12 mouse cellular contexts compared by ENCODE assay signal in the genomic region with DNA sequence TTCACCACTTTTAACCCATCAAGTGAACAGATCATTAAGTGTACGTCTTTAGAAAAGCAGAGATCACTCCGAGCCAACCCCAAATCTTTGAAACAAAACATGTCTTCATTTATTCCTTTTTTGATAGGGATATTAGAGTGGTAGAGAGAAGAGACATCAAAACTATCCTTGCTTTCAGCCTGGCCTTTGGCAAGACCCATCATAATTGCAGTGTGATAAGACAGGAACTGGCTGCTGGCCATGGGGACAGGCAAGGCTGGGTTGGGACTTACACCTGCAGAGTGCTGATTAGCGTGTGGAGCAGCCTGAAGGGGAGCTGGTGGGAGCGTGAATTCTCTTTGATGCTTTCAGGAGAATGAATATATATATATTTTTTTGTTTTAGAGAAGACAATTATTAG. TPM values are rescaled to one million over a fixed set of nuclear protein-coding genes. Genes with fewer than 3 reads are reported as not detected.
DNase-seq lines count a peak whose midpoint lies in the region; ATAC-seq lines count a peak whose summit lies in the region.
"Had no signal": no experiment of that assay in that cellular context is flagged by ENCODE, and none has a peak within 500 bp of the region (broad histone marks: within the 10 kb centered on the region; RNA-seq: fewer than 3 reads in every experiment).

No protein-coding gene starts in this region.

- no peaks in the 10 kb centered on the region for H3K36me3 ChIP-seq in forebrain, embryonic 10.5 days (replicated peaks)
- no peaks in the 10 kb centered on the region for H3K36me3 ChIP-seq in forebrain, embryonic 11.5 days (ENCODE audit: control insufficient read depth, insufficient read depth, low read length)
- no peaks in the 10 kb centered on the region for H3K36me3 ChIP-seq in midbrain, embryonic 14.5 days (ENCODE audit: control insufficient read depth, insufficient read depth, low read length)
- H3K36me3 ChIP-seq in midbrain, embryonic 15.5 days (replicated peaks): no peaks in the 10 kb centered on the region
- no peaks in the 10 kb centered on the region for H3K36me3 ChIP-seq in liver, embryonic 12.5 days
- H3K36me3 ChIP-seq: embryonic facial prominence, embryonic 12.5 days had no signal

- no peak for DNase-seq in forebrain, embryonic 10.5 days (ENCODE audit: extremely low spot score, low spot score)
- DNase-seq in forebrain, embryonic 11.5 days (ENCODE audit: low spot score): no peak
- peak; percentile 51 for DNase-seq in midbrain, embryonic 14.5 days
- DNase-seq in spleen, postnatal 4 days (ENCODE audit: low spot score in 2 of 2): peak; percentile 87
- DNase-seq in kidney, adult 18-20 months: no peak
- no peak for DNase-seq in thymus, postnatal 14 days
- DNase-seq: kidney, adult 9 months; layer of hippocampus, adult 9-11 months; lung, postnatal 4 days had no signal

- H3K27me3 ChIP-seq in forebrain, embryonic 10.5 days (ENCODE audit: poor library complexity, severe bottlenecking): peaks cover 27% of the 10 kb centered on the region
- H3K27me3 ChIP-seq in forebrain, embryonic 11.5 days (ENCODE audit: control insufficient read depth, insufficient read depth, low read length): no peaks in the 10 kb centered on the region
- no peaks in the 10 kb centered on the region for H3K27me3 ChIP-seq in midbrain, embryonic 14.5 days (ENCODE audit: control insufficient read depth, insufficient read depth, low read length)
- H3K27me3 ChIP-seq in midbrain, embryonic 15.5 days (replicated peaks): no peaks in the 10 kb centered on the region
- H3K27me3 ChIP-seq in liver, embryonic 12.5 days (replicated peaks): peaks cover 19% of the 10 kb centered on the region

- no peaks in the 10 kb centered on the region for H3K9me3 ChIP-seq in forebrain, embryonic 10.5 days
- no peaks in the 10 kb centered on the region for H3K9me3 ChIP-seq in forebrain, embryonic 11.5 days (ENCODE audit: control insufficient read depth, low read length)
- no peaks in the 10 kb centered on the region for H3K9me3 ChIP-seq in midbrain, embryonic 14.5 days (ENCODE audit: control insufficient read depth, low read length)
- H3K9me3 ChIP-seq in midbrain, embryonic 15.5 days: no peaks in the 10 kb centered on the region
- H3K9me3 ChIP-seq in liver, embryonic 12.5 days (replicated peaks): no peaks in the 10 kb centered on the region
- H3K9me3 ChIP-seq: embryonic facial prominence, embryonic 12.5 days had no signal

- H3K4me3 ChIP-seq in forebrain, embryonic 10.5 days: no peak overlapping the region
- no peak overlapping the region for H3K4me3 ChIP-seq in forebrain, embryonic 11.5 days (ENCODE audit: low read depth, low read length)
- no peak overlapping the region for H3K4me3 ChIP-seq in midbrain, embryonic 14.5 days (replicated peaks; ENCODE audit: low read depth, low read length)
- H3K4me3 ChIP-seq in midbrain, embryonic 15.5 days: no peak overlapping the region
- no peak overlapping the region for H3K4me3 ChIP-seq in liver, embryonic 12.5 days
- H3K4me3 ChIP-seq: embryonic facial prominence, embryonic 12.5 days had no signal

- WGBS in forebrain, embryonic 10.5 days: 67% methylated on average over 4 of the region's 4 CpGs
- WGBS in forebrain, embryonic 11.5 days: 51% methylated on average over 4 of the region's 4 CpGs
- 18% methylated on average over 4 of the region's 4 CpGs for WGBS in midbrain, embryonic 14.5 days
- 20% methylated on average over 4 of the region's 4 CpGs for WGBS in midbrain, embryonic 15.5 days
- 42% methylated on average over 4 of the region's 4 CpGs for WGBS in liver, embryonic 12.5 days (ENCODE audit: insufficient replicate concordance)

- no peak overlapping the region for H3K9ac ChIP-seq in forebrain, embryonic 11.5 days (ENCODE audit: low read length)
- no peak overlapping the region for H3K9ac ChIP-seq in midbrain, embryonic 14.5 days (replicated peaks; ENCODE audit: low read length)
- H3K9ac ChIP-seq in midbrain, embryonic 15.5 days: no peak overlapping the region
- H3K9ac ChIP-seq in liver, embryonic 12.5 days: no peak overlapping the region
- H3K9ac ChIP-seq: embryonic facial prominence, embryonic 12.5 days had no signal

- ATAC-seq in forebrain, embryonic 11.5 days (replicated peaks; ENCODE audit: low FRiP score): no peak
- no peak for ATAC-seq in midbrain, embryonic 14.5 days (ENCODE audit: low FRiP score, low TSS enrichment)
- no peak for ATAC-seq in midbrain, embryonic 15.5 days (replicated peaks)
- peak; percentile 93 for ATAC-seq in liver, embryonic 12.5 days

- peak overlapping the region; percentile 12; the same call in 1 of the 2 replicates for H3K27ac ChIP-seq in forebrain, embryonic 10.5 days
- no peak overlapping the region for H3K27ac ChIP-seq in forebrain, embryonic 11.5 days (ENCODE audit: low read depth, low read length)
- no peak overlapping the region for H3K27ac ChIP-seq in midbrain, embryonic 14.5 days (replicated peaks; ENCODE audit: low read depth, low read length)
- no peak overlapping the region for H3K27ac ChIP-seq in midbrain, embryonic 15.5 days
- H3K27ac ChIP-seq in liver, embryonic 12.5 days: no peak overlapping the region
- H3K27ac ChIP-seq: embryonic facial prominence, embryonic 12.5 days had no signal

- H3K4me1 ChIP-seq in forebrain, embryonic 10.5 days: peaks cover 67% of the 10 kb centered on the region
- H3K4me1 ChIP-seq in forebrain, embryonic 11.5 days (replicated peaks; ENCODE audit: control insufficient read depth, insufficient read depth, low read length): peaks cover 17% of the 10 kb centered on the region; the same call in 1 of the 2 replicates
- H3K4me1 ChIP-seq in midbrain, embryonic 14.5 days (ENCODE audit: control insufficient read depth, insufficient read depth, low read length): peaks cover 45% of the 10 kb centered on the region
- peaks cover 35% of the 10 kb centered on the region for H3K4me1 ChIP-seq in midbrain, embryonic 15.5 days
- H3K4me1 ChIP-seq in liver, embryonic 12.5 days: peaks cover 19% of the 10 kb centered on the region
- H3K4me1 ChIP-seq: embryonic facial prominence, embryonic 12.5 days had no signal

- no peak overlapping the region for H3K4me2 ChIP-seq in forebrain, embryonic 11.5 days (ENCODE audit: low read depth, low read length, severe bottlenecking)
- no peak overlapping the region for H3K4me2 ChIP-seq in midbrain, embryonic 14.5 days (ENCODE audit: low read length)
- H3K4me2 ChIP-seq in midbrain, embryonic 15.5 days: no peak overlapping the region
- H3K4me2 ChIP-seq in liver, embryonic 12.5 days: no peak overlapping the region
- H3K4me2 ChIP-seq: embryonic facial prominence, embryonic 12.5 days had no signal

RNA-seq across cellular contexts. Expression of a gene that starts 2.2 kb away (rescaled TPM):
- polyA plus RNA-seq in forebrain, embryonic 10.5 days (2016; fragmentation: Nextera tagmentation; extraction: Ambion mirVana): 35.3 and 38.8 TPM in 2 replicates
- polyA plus RNA-seq in forebrain, embryonic 11.5 days (2014; fragmentation: Nextera tagmentation; extraction: Ambion mirVana): 59.2 and 60.7 TPM in 2 replicates
- 79.6 and 111 TPM in 2 replicates for polyA plus RNA-seq in midbrain, embryonic 14.5 days (2014; fragmentation: Nextera tagmentation; extraction: Ambion mirVana)
- 90.4 and 95.6 TPM in 2 replicates for polyA plus RNA-seq in midbrain, embryonic 15.5 days (2015; fragmentation: Nextera tagmentation; extraction: Ambion mirVana)
- 8.2 and 10.2 TPM in 2 replicates for polyA plus RNA-seq in liver, embryonic 12.5 days (2016; fragmentation: Nextera tagmentation; extraction: Ambion mirVana)

Comparison
In these comparisons a context has a peak if more than half of its experiments do, and no peak if none do; other contexts are left out.
1. DNase-seq: peak in midbrain, embryonic 14.5 days (single experiment) and spleen, postnatal 4 days (2 of 2); none in forebrain, embryonic 10.5 days (single experiment), forebrain, embryonic 11.5 days (single experiment), kidney, adult 18-20 months (single experiment) and thymus, postnatal 14 days (single experiment).